Mouse (Mus musculus) heart, embryonic 16.5 days (tissue): Measurements from ENCODE around the gene Dab2ip. TPM values are rescaled to one million over a fixed set of nuclear protein-coding genes. Genes with fewer than 3 reads are reported as not detected.

Experiments used
- ATAC-seq: fragments of 200-750 bp; cut with Nextera tagmentation; replicated peaks from 2 replicates; pipeline ENCODE4 v1.8.0; 2017; ENCODE audit warnings: moderate number of reproducible peaks; ENCODE audit not compliant: insufficient read depth, low FRiP score; ENCODE audit errors: extremely low read depth
- H3K27ac ChIP-seq: fragments of 300-500 bp; sonication (generic); 2 replicates; pipeline ENCODE4 v1.5.1; 2014; ENCODE audit warnings: mild to moderate bottlenecking, low read length, control low read depth, moderate library complexity
- H3K27me3 ChIP-seq: fragments of 300-500 bp; sonication (generic); 2 replicates; pipeline ENCODE4 v1.6.1; 2014; ENCODE audit warnings: low read length, mixed read lengths; ENCODE audit not compliant: control insufficient read depth, insufficient read depth
- H3K36me3 ChIP-seq: fragments of 300-500 bp; sonication (generic); 2 replicates; pipeline ENCODE4 v1.6.1; 2014; ENCODE audit not compliant: control insufficient read depth, insufficient read depth
- H3K4me1 ChIP-seq: fragments of 300-500 bp; sonication (generic); 2 replicates; pipeline ENCODE4 v1.6.1; 2014; ENCODE audit warnings: low read length, mixed read lengths; ENCODE audit not compliant: control insufficient read depth, insufficient read depth
- H3K4me2 ChIP-seq: fragments of 300-500 bp; sonication (generic); 2 replicates; pipeline ENCODE4 v1.6.1; 2014; ENCODE audit warnings: low read depth, mild to moderate bottlenecking, control low read depth, low read length
- H3K4me3 ChIP-seq: fragments of 300-500 bp; sonication (generic); 2 replicates; pipeline ENCODE4 v1.5.1; 2014; ENCODE audit warnings: mild to moderate bottlenecking, control low read depth, low read length
- H3K9ac ChIP-seq: fragments of 300-500 bp; sonication (generic); 2 replicates; pipeline ENCODE4 v1.6.1; 2014; ENCODE audit warnings: low read length, control low read depth
- H3K9me3 ChIP-seq: fragments of 300-500 bp; sonication (generic); replicated peaks from 2 replicates; pipeline ENCODE4 v1.6.1; 2016; ENCODE audit warnings: low read length; ENCODE audit not compliant: control insufficient read depth
- WGBS: fragments of 180-500 bp; shearing (Covaris S2); extraction: QIAGEN DNeasy Blood & Tissue Kit; methylation state at CpG from one replicate; pipeline ENCODE4 v1.1.7; 2014; 5-methylcytosine and 5-hydroxymethylcytosine counted together
- polyA plus RNA-seq: library from polyadenylated mRNA; unstranded; fragments of >200 nt; fragmentation: Nextera tagmentation; extraction: Ambion mirVana; gene quantifications from 2 replicates; pipeline ENCODE4 v1.2.1, GENCODE M21; 2015

Dab2ip gene
- polyA plus RNA-seq, 1 experiment from 2014 or later = 27.1 TPM

DNA sequence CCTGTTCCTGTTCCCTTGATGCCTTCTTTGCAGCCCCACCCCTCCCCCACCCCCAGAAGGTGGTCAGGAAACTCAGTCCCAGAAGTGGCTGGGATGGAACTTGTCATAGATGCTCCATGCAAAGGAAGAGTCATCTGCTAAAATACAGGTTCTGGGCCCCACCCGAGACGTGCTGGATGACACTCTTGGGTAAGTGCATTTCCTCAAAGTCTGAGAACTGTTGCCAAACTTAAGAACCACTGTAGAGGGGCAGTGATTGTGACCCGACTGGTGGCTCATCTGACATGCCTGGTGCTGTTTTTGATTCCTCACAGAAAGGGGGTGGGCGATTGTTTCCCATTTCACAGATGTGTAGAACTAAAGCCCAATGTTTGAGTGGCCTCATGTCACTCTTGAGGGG is 111.7 kb downstream of the Dab2ip start:
- peaks cover 53% of the 10 kb centered on the region for H3K4me1 ChIP-seq
- 76% methylated on average over 4 of the region's 4 CpGs for WGBS
- no peaks in the 10 kb centered on the region for H3K36me3 ChIP-seq
- H3K4me3 ChIP-seq = no peak overlapping the region
- no peaks in the 10 kb centered on the region for H3K27me3 ChIP-seq
- H3K27ac ChIP-seq = no peak overlapping the region
- no peak overlapping the region for H3K9ac ChIP-seq
- H3K4me2 ChIP-seq = no peak overlapping the region
- ATAC-seq = no peak
- no peaks in the 10 kb centered on the region for H3K9me3 ChIP-seq

DNA sequence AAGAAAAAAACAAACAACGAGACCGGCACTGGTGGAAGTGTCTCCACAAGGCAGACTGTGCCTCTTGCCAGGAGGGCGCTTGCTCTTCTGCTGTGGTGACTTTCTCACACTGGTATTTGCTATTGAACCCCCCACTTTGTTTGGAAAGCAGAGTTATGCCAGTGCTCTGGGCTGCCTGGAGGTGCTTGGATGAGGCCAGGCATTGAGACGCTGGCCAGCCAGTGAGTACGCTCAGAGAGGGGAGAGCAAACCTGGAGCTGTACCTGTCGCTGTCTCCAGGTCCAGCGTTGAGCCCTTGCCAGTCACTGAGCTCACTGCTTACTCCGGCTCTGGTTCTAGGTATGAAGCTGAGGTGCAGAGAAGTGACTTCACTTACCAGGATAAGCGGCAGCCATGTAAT is 112.2 kb downstream of the Dab2ip start:
- no peak overlapping the region for H3K27ac ChIP-seq
- peaks cover 57% of the 10 kb centered on the region for H3K4me1 ChIP-seq
- no peak overlapping the region for H3K4me3 ChIP-seq
- H3K36me3 ChIP-seq = no peaks in the 10 kb centered on the region
- ATAC-seq = no peak
- no peak overlapping the region for H3K4me2 ChIP-seq
- H3K9me3 ChIP-seq = no peaks in the 10 kb centered on the region
- WGBS = 79% methylated on average over 9 of the region's 9 CpGs
- H3K9ac ChIP-seq = no peak overlapping the region; the same call in 1 of the 2 replicates
- no peaks in the 10 kb centered on the region for H3K27me3 ChIP-seq

DNA sequence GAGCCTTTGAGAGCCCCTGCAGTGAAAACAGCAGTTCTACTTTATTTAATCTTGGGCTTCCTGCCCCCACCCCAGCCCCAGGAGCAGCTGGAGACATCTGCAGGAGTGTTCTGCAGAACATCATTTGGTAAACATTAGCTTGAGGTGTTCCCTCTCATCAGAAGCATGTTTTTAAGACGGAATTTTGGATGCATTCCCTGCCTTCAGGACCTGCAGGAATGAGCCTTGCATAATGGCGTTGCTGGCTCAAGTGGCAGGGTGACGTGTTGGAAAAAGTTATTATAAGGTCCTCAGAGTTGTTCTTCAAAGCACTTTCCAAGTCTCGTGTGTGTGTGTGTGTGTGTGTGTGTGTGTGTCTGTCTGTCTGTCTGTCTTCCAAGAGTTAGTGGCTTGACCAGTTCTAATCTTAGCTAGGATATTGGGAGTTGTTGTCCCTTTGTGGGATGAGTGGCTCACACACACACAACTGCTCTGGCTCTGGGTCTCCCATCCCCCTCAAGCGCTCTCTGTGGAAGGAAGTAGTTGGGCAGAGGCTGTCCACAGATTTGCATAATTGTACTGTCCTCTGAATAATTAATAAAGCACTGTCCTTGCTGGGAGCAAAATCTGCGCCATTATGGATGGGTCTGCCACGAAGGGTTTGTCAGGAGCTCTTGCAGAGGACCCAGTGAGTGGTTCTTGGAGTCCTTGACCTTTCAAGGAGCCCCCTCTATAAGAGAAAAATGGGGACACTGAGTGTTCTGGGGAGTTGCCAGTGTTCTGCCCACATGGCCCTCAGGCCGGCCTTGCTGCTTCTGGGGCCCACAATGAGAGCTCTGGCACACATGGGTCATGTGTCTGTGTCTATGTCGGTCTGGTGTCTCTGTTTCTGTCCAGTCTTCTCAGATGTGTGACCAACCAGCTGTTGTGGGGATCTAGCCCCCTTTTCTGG is 114.2 kb downstream of the Dab2ip start:
- no peaks in the 10 kb centered on the region for H3K36me3 ChIP-seq
- H3K4me3 ChIP-seq = no peak overlapping the region
- no peaks in the 10 kb centered on the region for H3K9me3 ChIP-seq
- no peak overlapping the region for H3K4me2 ChIP-seq
- ATAC-seq = 0 out of 2 replicates have a peak, but pooled peaks have one; percentile 17
- H3K4me1 ChIP-seq = peaks cover 76% of the 10 kb centered on the region
- peak overlapping the region; percentile 67 for H3K27ac ChIP-seq
- no peak overlapping the region for H3K9ac ChIP-seq
- no peaks in the 10 kb centered on the region for H3K27me3 ChIP-seq
- 52% methylated on average over 9 of the region's 9 CpGs for WGBS

DNA sequence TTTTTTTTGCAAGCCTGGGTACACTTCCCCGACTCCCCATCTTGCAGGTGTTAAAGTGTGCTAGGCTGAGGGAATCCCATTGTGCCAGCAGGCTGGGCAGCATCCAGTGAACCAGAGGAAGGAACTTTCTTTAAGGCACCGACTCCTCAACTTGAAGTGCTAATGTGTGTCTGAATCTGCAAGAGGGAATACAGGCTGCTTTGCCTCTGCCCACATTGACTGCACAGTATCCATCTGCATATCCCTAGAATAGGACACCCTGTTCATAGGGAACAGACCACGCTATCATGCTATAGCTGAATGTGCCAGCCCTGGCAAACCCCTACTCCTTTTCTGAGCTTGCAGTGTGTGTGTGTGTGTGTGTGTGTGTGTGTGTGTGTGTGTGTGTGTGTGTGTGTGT is 115.1 kb downstream of the Dab2ip start:
- Histone ChIP-seq H3K4me3 (no peak overlapping the region), H3K36me3 (no peaks in the 10 kb centered on the region), H3K4me2 (no peak overlapping the region), H3K9me3 (no peaks in the 10 kb centered on the region), H3K9ac (no peak overlapping the region), H3K27ac (no peak overlapping the region), H3K4me1 (peaks cover 79% of the 10 kb centered on the region), H3K27me3 (no peaks in the 10 kb centered on the region)
- no peak for ATAC-seq
- 85% methylated on average over 3 of the region's 3 CpGs for WGBS

DNA sequence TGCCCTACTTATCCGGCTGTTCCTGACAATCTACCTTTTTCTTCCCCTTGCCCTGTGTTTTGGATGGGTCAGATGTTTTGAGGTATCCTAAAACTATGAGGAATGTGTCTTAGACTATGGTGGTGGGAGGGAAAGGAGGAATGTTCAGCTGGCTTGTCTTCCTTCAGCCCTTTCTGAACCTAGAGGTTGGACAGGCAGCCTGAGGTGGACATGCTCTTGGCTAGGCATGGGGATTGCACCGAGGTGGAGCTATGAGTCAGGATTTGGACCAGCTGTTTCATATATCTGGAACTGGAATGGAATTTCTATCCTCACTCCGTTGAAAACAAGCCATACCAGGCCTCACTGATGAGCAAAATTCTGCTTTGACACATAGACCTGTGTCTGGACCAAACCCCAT is 115.9 kb downstream of the Dab2ip start:
- peaks cover 81% of the 10 kb centered on the region for H3K4me1 ChIP-seq
- no peak overlapping the region for H3K4me2 ChIP-seq
- 38% methylated on average over 3 of the region's 3 CpGs for WGBS
- no peaks in the 10 kb centered on the region for H3K27me3 ChIP-seq
- no peak overlapping the region for H3K9ac ChIP-seq
- no peak for ATAC-seq
- H3K36me3 ChIP-seq = no peaks in the 10 kb centered on the region
- H3K27ac ChIP-seq = no peak overlapping the region
- no peak overlapping the region for H3K4me3 ChIP-seq
- H3K9me3 ChIP-seq = no peaks in the 10 kb centered on the region

DNA sequence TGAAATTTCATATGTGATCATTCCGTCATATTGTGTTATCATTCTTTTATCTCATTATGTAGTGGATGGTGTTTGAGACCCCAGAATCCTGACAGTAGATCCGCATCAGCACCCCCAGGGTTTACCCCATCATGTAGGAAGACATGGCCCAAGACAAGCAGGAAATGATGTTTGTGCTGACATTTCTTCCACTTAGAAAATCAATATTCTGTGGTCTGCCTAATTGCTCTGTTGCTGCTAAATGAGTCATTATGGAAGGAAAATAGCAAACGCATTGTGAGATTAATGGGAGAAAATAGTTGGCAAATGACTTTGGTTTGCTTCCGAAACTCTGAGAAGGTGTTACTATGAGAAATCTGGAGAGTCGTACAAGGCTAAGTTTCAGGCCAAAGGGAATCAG is 116.4 kb downstream of the Dab2ip start:
- no peak overlapping the region for H3K9ac ChIP-seq
- 77% methylated on average over 5 of the region's 5 CpGs for WGBS
- H3K4me3 ChIP-seq = no peak overlapping the region
- no peaks in the 10 kb centered on the region for H3K27me3 ChIP-seq
- ATAC-seq = no peak
- H3K27ac ChIP-seq = no peak overlapping the region
- H3K9me3 ChIP-seq = no peaks in the 10 kb centered on the region
- peaks cover 82% of the 10 kb centered on the region for H3K4me1 ChIP-seq
- no peak overlapping the region for H3K4me2 ChIP-seq
- no peaks in the 10 kb centered on the region for H3K36me3 ChIP-seq

DNA sequence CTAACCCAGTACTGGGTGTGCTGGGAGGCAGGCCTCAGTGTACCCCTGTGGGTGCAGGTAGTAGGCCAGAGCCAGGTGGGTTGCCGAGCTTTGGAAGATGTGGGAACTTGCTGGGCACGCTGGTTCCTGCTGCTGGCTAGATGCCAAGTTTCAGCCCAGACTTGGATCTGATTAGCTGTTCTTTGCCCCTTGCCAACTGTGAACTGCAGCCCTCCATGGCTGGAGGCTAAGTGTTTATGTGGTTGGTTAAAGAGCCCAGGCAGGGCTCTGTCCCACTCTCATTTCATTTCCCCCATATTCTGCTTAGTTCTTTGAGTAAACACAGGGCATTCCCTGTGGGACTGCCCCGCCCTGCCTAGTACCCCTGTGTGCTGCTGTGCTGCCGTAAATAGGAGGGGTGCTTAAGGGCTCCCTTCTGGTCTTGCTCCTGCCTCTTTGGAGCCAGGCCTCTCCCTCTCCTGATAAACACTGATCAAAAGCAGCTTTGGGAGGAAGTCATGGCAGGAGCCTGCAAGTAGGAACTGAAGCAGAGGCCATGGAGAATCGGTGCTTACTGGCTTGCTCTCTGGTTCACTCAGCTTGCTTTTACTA is 118.1 kb downstream of the Dab2ip start:
- H3K27ac ChIP-seq = peak overlapping the region; percentile 83
- H3K4me2 ChIP-seq = peak overlapping the region; percentile 19; the same call in 1 of the 2 replicates
- WGBS = 17% methylated on average over 5 of the region's 5 CpGs
- no peaks in the 10 kb centered on the region for H3K27me3 ChIP-seq
- no peaks in the 10 kb centered on the region for H3K9me3 ChIP-seq
- no peak overlapping the region for H3K4me3 ChIP-seq
- ATAC-seq = no peak
- peaks cover 86% of the 10 kb centered on the region for H3K4me1 ChIP-seq
- no peaks in the 10 kb centered on the region for H3K36me3 ChIP-seq
- peak overlapping the region; percentile 58 for H3K9ac ChIP-seq

DNA sequence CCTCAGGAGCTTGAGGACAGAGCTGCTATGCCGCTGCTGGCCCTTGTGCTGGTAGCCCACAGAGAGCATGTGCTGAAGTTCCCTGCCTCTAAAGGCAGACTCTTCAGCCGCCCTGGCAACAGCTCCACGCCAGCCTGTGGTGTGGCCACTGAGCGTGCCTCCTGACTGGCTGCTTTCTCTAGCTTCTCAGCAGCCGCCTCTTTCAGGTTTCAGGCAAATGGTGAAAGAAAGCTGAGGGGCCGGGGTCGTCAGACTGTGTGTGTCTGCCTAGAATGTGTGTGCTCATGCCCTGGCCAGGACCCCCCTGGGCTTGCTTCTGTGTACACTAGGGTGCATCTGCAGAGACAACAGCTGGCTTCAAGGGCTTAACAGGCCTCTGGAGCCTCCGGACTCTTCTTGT is 119.8 kb downstream of the Dab2ip start:
- no peaks in the 10 kb centered on the region for H3K9me3 ChIP-seq
- H3K36me3 ChIP-seq = no peaks in the 10 kb centered on the region
- H3K27ac ChIP-seq = peak overlapping the region; percentile 89
- H3K4me2 ChIP-seq = no peak overlapping the region
- peaks cover 86% of the 10 kb centered on the region for H3K4me1 ChIP-seq
- WGBS = 32% methylated on average over 8 of the region's 8 CpGs
- no peak for ATAC-seq
- no peak overlapping the region for H3K4me3 ChIP-seq
- H3K9ac ChIP-seq = peak overlapping the region; percentile 63
- no peaks in the 10 kb centered on the region for H3K27me3 ChIP-seq

DNA sequence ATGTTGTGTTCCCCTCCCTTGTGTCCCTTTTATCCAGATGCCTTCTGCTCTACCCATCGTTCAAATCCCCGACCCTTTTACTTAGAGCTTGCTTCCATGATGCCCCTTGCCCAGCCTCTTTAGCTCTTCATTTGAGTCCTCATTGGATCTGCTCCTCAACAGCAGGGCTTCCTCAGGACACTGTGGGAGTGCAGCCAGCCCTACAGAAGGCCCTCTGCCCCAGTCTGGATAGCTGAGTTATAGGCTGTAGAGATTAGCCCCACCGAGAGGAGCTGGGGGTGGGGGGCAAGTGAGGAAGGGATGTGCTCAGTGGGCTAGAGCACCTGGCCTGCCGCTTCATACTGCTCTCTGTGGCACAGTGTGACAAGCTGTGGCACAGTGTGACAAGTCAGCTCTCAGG is 120.4 kb downstream of the Dab2ip start:
- no peaks in the 10 kb centered on the region for H3K27me3 ChIP-seq
- H3K4me2 ChIP-seq = no peak overlapping the region
- peak overlapping the region; percentile 63 for H3K9ac ChIP-seq
- H3K9me3 ChIP-seq = no peaks in the 10 kb centered on the region
- no peak for ATAC-seq
- H3K4me3 ChIP-seq = no peak overlapping the region
- WGBS = 28% methylated on average over 4 of the region's 4 CpGs
- H3K27ac ChIP-seq = peak overlapping the region; percentile 89
- no peaks in the 10 kb centered on the region for H3K36me3 ChIP-seq
- peaks cover 89% of the 10 kb centered on the region for H3K4me1 ChIP-seq
